Mouse (Mus musculus): Measurements from ENCODE around the gene Mnt. TPM values are rescaled to one million over a fixed set of nuclear protein-coding genes. Genes with fewer than 3 reads are reported as not detected.
A peak's percentile ranks its signal among the peaks of the same experiment; 100 is the strongest.

The Mnt gene
- polyA plus RNA-seq, 1 experiment from 2014 or later, result 5.7 TPM

DNA sequence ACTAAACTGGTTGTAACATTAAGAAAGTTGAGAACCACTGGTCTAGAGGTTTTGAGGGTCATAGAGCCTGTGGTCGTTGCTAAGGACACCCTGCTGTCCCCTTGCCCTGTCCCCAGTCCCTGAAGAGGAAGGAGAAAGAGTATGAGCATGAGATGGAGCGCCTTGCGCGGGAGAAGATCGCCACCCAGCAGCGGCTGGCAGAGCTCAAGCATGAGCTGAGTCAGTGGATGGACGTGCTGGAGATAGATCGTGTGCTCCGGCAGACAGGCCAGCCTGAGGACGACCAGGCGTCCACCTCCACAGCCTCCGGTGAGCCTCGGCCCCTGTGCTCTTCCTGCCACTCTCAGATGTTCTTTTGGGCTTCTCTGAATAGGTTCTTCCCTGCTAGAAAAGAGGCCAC, 11.3 kb downstream of the Mnt start:
- 87% methylated on average over 13 of the region's 13 CpGs for WGBS
- peaks cover 33% of the 10 kb centered on the region for H3K4me1 ChIP-seq
- H3K27ac ChIP-seq, result no peak overlapping the region
- no peak for DNase-seq (ENCODE audit: low spot score)
- peaks cover 65% of the 10 kb centered on the region for H3K36me3 ChIP-seq
- H3K4me3 ChIP-seq, result no peak overlapping the region
- no peaks in the 10 kb centered on the region for H3K27me3 ChIP-seq (ENCODE audit: low read depth, poor library complexity, severe bottlenecking)
- no peaks in the 10 kb centered on the region for H3K9me3 ChIP-seq (replicated peaks)

DNA sequence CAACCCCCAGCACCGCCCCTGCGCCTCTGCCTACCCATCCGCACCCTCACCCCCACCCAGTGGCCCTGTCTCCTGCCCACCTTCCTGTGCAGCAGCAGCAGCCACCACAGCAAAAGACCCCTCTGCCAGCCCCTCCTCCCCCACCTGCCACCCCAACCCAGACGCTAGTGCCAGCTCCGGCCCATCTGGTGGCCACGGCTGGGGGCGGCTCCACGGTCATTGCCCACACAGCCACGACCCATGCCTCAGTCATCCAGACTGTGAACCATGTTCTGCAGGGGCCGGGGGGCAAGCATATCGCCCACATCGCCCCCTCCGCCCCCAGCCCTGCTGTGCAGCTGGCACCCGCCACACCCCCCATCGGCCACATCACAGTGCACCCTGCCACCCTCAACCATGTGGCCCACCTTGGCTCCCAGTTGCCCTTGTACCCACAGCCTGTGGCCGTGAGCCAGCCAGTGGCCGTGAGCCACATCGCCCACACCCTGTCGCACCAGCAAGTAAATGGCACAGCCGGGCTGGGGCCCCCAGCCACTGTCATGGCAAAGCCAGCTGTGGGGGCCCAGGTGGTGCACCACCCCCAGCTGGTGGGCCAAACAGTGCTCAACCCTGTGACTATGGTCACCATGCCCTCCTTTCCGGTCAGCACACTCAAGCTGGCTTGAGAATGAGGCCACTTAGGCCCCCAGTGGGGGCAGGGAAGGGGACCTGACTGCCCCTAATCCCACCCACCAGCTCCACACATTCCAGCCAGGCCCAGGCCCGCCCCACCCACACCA, 12.1 kb downstream of the Mnt start:
- WGBS, result 90% methylated on average over 22 of the region's 22 CpGs
- DNase-seq (ENCODE audit: low spot score), result no peak
- Histone ChIP-seq H3K9me3 (replicated peaks) (no peaks in the 10 kb centered on the region), H3K36me3 (peaks cover 64% of the 10 kb centered on the region), H3K27me3 (ENCODE audit: low read depth, poor library complexity, severe bottlenecking) (no peaks in the 10 kb centered on the region), H3K4me1 (peaks cover 28% of the 10 kb centered on the region), H3K4me3 (no peak overlapping the region), H3K27ac (peak overlapping the region; percentile 62)

DNA sequence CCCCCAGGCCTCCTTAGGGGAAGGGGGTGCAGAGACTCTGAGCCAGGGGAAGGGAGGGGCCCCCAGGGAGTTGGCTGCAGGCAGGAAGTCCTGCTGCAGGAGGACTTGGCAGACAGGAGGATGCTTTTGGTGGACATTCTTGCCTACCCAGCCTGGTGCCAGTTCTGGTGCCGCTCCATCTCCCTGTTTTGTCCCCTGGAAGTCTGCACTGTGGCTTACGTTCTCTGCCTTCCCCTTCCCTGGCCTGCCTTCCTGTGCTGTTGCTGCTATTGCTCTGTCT, 12.7 kb downstream of the Mnt start:
- Histone ChIP-seq H3K9me3 (replicated peaks) (no peaks in the 10 kb centered on the region), H3K27ac (peak overlapping the region; percentile 62), H3K27me3 (ENCODE audit: low read depth, poor library complexity, severe bottlenecking) (no peaks in the 10 kb centered on the region), H3K4me1 (peaks cover 31% of the 10 kb centered on the region), H3K36me3 (peaks cover 64% of the 10 kb centered on the region), H3K4me3 (no peak overlapping the region)
- WGBS, result 81% methylated on average over 2 of the region's 2 CpGs
- DNase-seq (ENCODE audit: low spot score), result no peak

DNA sequence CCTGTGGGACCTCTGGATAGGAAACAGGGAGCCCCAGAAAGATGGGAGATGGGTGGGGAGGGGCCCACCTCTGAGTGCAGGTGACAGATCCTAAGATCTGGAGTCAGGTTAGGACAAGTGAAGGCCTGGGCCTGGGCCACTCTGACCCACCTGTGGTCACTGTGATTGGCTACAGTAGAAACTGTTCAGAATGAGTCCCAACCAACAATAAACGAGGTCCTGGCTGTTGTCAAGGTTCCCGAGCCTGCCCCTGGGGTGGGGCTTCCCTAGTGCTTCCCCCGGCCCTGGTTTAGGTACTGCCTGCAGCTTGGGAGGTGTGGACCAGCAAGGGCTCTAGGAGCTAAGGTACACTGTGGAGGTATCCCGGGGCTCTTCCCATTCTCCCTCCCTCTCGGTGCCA, 13.0 kb downstream of the Mnt start:
- no peak for DNase-seq (ENCODE audit: low spot score)

DNA sequence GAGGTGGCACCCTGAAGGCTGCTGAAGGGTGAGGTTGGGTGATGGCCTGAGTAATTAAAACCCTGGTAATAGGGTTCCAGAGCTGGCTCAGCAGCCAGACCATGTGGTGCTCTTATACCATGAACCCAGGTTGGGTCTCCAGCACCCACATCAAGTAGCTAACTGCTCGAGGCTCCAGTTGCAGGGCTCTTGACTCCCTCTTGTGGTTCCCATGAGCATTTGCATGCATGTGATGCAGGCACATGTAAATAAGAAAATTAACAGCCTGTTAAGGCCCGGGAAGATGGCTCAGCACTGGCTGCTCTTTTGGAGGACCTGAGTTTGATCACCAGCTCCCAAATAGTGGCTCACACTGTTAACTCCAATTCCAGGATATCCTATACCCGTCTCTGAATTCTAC, 15.1 kb downstream of the Mnt start:
- H3K27ac ChIP-seq, result no peak overlapping the region
- H3K4me1 ChIP-seq, result peaks cover 30% of the 10 kb centered on the region
- no peak overlapping the region for H3K4me3 ChIP-seq
- WGBS, result 68% methylated on average over 3 of the region's 3 CpGs
- no peak for DNase-seq (ENCODE audit: low spot score)
- H3K9me3 ChIP-seq (replicated peaks), result no peaks in the 10 kb centered on the region
- no peaks in the 10 kb centered on the region for H3K27me3 ChIP-seq (ENCODE audit: low read depth, poor library complexity, severe bottlenecking)
- H3K36me3 ChIP-seq, result peaks cover 51% of the 10 kb centered on the region

More for the DNA sequence above, 13.0 kb downstream of the Mnt start:
- Histone ChIP-seq H3K4me1 (peaks cover 31% of the 10 kb centered on the region), H3K36me3 (peaks cover 64% of the 10 kb centered on the region), H3K4me3 (no peak overlapping the region), H3K9me3 (replicated peaks) (no peaks in the 10 kb centered on the region), H3K27me3 (ENCODE audit: low read depth, poor library complexity, severe bottlenecking) (no peaks in the 10 kb centered on the region), H3K27ac (peak overlapping the region; percentile 62; the same call in 1 of the 2 replicates)
- WGBS, result 60% methylated on average over 5 of the region's 5 CpGs

DNA sequence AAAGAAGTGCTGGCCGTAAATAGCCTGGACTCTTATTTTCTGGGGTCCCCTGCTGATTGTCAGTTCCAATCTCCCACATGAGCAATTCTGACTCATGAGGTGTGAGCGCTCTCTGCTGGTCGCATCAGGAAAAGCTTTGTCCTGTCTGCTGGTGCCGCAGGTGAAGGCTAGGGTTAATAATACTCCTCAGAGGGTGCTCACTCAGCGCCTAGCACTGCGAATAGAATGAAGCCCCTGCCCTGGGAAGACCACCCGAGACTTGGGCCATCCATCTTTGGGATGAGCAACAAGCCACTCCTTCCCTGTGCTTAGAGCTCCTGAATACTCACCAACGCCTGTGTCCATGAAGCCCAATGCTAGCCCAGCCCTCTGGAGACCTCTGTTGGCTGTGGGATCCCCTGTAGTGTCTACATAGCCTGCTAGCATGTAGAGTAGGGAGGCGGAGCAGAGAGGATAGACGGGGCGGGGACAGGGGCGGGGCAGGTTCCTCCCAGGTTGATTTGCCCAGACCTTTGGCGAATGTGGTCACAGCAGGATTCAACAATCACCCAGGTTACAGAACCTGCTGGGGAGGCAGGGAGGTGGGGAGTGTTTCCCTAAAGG, 17.3 kb downstream of the Mnt start:
- 2% methylated on average over 13 of the region's 13 CpGs for whole genome bisulfite sequencing
- H3K36me3 ChIP-seq, result peaks cover 30% of the 10 kb centered on the region
- no peak overlapping the region for H3K4me3 ChIP-seq
- no peak overlapping the region for H3K27ac ChIP-seq
- peak; percentile 75 for DNase-seq (ENCODE audit: low spot score)
- H3K27me3 ChIP-seq (ENCODE audit: low read depth, poor library complexity, severe bottlenecking), result no peaks in the 10 kb centered on the region
- peaks cover 26% of the 10 kb centered on the region for H3K4me1 ChIP-seq
- no peaks in the 10 kb centered on the region for H3K9me3 ChIP-seq (replicated peaks)

DNA sequence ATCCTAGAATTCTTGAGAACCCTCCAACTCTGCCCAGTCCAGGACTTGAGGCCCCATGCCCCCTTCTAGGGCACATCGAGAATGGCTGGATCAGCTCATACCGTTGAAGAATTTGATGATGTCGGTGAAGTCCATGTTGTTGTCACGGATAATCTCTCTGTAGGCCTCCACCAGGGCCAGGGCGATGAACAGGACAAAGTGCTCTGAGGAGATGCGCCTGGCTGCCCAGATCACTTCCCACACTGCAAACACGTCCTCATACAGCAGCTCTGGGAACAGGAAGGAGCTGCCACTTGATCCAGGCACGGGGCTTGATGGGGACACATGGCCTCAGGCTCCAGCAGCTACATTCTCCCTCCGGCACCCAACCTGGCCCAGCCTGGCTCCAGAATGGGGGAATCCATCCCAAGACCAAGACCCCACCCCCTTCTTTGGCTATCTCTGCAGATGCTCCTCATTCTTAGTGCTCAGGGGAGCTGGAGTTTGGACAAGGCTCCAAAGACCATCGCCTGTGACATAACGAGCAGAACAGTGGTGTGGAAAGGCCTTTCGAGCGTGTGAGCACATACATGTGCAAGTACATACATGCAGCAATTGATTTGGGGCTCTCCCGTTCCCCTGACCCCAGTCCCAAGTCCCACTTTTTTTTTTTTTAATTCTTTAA, 20.4 kb downstream of the Mnt start:
- Histone ChIP-seq H3K27me3 (ENCODE audit: low read depth, poor library complexity, severe bottlenecking) (no peaks in the 10 kb centered on the region), H3K9me3 (replicated peaks) (no peaks in the 10 kb centered on the region), H3K27ac (no peak overlapping the region), H3K36me3 (no peaks in the 10 kb centered on the region), H3K4me1 (peaks cover 21% of the 10 kb centered on the region), H3K4me3 (no peak overlapping the region)
- WGBS, result 83% methylated on average over 14 of the region's 14 CpGs
- no peak for DNase-seq (ENCODE audit: low spot score)

DNA sequence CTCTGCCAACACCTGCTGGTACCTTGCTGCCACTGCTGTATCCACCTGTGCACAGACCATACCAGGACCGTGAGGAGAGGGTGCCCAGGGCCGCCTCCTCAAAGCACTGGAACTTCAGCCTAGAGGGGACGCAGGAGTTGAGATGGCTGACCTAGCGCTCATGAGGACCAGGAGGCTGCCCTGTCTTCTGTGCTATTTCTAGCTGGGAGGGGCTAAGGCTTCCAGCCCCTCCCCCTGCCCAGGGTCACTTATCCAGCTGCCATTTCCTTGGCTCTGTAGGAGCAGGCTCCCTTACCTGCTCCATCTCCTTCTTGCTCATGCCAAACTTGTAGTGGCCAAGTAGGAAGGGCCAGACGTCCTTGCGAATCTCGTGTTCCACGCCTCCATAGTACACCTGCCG, 27.0 kb downstream of the Mnt start:
- no peak for DNase-seq (ENCODE audit: low spot score)
- H3K9me3 ChIP-seq (replicated peaks), result no peaks in the 10 kb centered on the region
- H3K36me3 ChIP-seq, result no peaks in the 10 kb centered on the region
- H3K4me3 ChIP-seq, result no peak overlapping the region
- peaks cover 5% of the 10 kb centered on the region for H3K4me1 ChIP-seq
- H3K27me3 ChIP-seq (ENCODE audit: low read depth, poor library complexity, severe bottlenecking), result no peaks in the 10 kb centered on the region
- H3K27ac ChIP-seq, result no peak overlapping the region
- 84% methylated on average over 9 of the region's 9 CpGs for WGBS

DNA sequence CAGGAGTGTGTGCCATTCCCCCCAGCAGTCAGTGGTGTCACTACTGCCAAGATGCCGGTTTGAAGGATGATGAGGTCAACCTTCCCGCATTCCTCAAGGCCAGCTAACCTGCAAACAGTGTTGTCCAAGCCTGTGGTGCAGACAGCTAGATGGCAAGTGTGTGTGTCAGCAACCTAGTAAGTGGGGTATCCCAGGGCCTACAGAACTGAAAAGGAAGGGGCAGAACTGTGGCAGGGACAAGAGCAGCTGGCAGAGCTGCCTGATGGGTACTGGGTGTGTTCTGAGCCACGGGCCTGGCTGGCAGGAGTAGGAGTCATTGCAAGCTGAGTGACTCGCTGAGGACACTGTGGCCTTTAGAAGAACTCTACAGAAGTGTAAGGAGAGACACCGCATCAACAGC, 31.4 kb downstream of the Mnt start:
- WGBS, result 81% methylated on average over 5 of the region's 5 CpGs
- Histone ChIP-seq H3K4me3 (no peak overlapping the region), H3K27ac (no peak overlapping the region), H3K9me3 (replicated peaks) (no peaks in the 10 kb centered on the region), H3K4me1 (peaks cover 7% of the 10 kb centered on the region), H3K36me3 (peaks cover 5% of the 10 kb centered on the region; the same call in 1 of the 2 replicates), H3K27me3 (ENCODE audit: low read depth, poor library complexity, severe bottlenecking) (no peaks in the 10 kb centered on the region)
- DNase-seq (ENCODE audit: low spot score), result no peak

DNA sequence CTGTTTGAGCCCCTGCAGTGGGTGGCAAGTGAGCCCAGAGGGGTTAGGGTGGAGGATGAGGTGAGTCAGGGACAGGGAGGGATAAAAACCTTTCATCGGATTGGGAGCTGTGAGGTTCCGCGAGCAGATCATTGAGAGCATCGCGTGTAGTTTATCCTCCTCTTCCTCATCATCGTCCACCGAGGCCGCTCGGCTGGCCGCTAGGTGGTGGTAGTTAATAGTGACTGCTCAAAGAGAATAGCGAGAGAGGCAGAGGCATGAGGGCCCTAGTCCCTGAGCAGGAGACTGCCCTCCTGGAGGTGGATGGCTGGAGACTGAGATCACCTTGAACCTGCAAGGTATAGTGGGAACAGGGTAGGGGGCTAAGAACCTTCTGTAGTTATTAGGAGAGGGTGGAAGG, 32.8 kb downstream of the Mnt start:
- H3K4me1 ChIP-seq, result peaks cover 7% of the 10 kb centered on the region
- DNase-seq (ENCODE audit: low spot score), result peak; percentile 50
- H3K36me3 ChIP-seq, result peaks cover 5% of the 10 kb centered on the region; the same call in 1 of the 2 replicates
- H3K27ac ChIP-seq, result no peak overlapping the region
- 22% methylated on average over 11 of the region's 11 CpGs for WGBS
- no peaks in the 10 kb centered on the region for H3K9me3 ChIP-seq (replicated peaks)
- H3K27me3 ChIP-seq (ENCODE audit: low read depth, poor library complexity, severe bottlenecking), result no peaks in the 10 kb centered on the region
- no peak overlapping the region for H3K4me3 ChIP-seq

DNA sequence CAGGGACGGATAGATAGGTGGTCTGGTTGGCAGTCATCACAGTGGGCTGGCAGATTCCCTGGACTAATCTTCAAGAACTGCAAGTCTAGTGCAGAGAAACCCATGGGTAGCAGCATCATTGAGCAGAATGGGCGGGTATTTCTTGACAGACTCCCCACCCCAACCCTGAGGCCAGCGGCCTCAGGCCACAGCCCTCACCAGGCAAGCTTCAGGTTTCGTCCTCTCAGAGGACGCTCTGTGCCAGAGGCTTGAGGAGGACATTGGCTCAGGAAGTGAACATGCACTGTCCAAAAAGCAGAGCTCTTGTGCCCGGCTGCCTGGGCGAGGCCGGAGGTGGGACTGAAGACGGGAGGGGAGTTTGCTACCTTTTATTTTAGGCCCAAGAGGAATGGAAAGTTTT, 33.7 kb downstream of the Mnt start:
- Histone ChIP-seq H3K9me3 (replicated peaks) (no peaks in the 10 kb centered on the region), H3K27me3 (ENCODE audit: low read depth, poor library complexity, severe bottlenecking) (no peaks in the 10 kb centered on the region), H3K27ac (no peak overlapping the region), H3K4me1 (peaks cover 7% of the 10 kb centered on the region), H3K36me3 (peaks cover 5% of the 10 kb centered on the region; the same call in 1 of the 2 replicates), H3K4me3 (no peak overlapping the region)
- DNase-seq (ENCODE audit: low spot score), result no peak
- WGBS, result 86% methylated on average over 9 of the region's 9 CpGs

DNA sequence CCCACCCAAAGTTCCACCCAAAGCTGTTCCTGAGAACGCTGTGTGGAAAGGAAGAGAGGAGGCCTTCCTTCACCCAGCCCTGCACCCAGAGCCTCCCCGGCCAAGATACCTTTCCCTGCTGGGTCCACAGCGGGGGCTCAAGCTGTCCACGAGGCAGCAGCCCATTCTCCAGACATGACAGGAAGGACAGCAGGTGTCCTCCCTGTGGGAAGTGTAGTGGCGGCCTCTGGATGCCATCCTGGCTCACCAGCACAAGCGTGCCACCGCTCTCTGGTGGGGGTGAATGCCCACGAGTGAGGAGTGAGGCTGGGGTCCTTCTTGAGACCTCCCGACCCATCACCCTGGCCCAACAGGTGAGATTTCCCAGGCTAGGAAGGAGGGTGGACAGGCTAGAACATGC, 34.5 kb downstream of the Mnt start:
- H3K4me3 ChIP-seq, result no peak overlapping the region
- peaks cover 5% of the 10 kb centered on the region; the same call in 1 of the 2 replicates for H3K36me3 ChIP-seq
- H3K27ac ChIP-seq, result no peak overlapping the region
- no peaks in the 10 kb centered on the region for H3K27me3 ChIP-seq (ENCODE audit: low read depth, poor library complexity, severe bottlenecking)
- peaks cover 7% of the 10 kb centered on the region for H3K4me1 ChIP-seq
- no peak for DNase-seq (ENCODE audit: low spot score)
- WGBS, result 87% methylated on average over 9 of the region's 9 CpGs
- no peaks in the 10 kb centered on the region for H3K9me3 ChIP-seq (replicated peaks)

DNA sequence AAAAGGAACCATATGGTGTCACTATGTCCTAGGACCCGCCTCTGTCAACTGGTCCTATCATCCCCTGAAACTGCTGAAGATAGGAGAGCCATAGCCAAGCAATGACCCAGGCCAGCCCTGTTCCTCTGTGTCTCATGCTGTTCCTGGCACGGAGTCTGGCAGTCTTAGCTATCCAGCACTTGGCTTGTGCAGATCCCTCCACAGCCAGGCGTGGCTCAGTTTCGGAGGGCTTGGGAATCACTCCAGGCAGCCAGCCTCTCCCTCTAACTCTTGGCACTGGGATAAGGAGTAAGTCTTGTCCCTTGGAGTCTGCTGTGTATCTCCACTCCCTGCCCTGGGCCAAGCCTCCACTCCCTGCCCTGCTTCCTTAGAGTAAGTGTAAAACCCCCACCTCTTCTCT, 35.9 kb downstream of the Mnt start:
- H3K36me3 ChIP-seq, result peaks cover 5% of the 10 kb centered on the region; the same call in 1 of the 2 replicates
- H3K4me1 ChIP-seq, result peaks cover 8% of the 10 kb centered on the region
- 86% methylated on average over 4 of the region's 4 CpGs for WGBS
- no peak for DNase-seq (ENCODE audit: low spot score)
- no peak overlapping the region for H3K4me3 ChIP-seq
- H3K9me3 ChIP-seq (replicated peaks), result no peaks in the 10 kb centered on the region
- H3K27ac ChIP-seq, result no peak overlapping the region
- no peaks in the 10 kb centered on the region for H3K27me3 ChIP-seq (ENCODE audit: low read depth, poor library complexity, severe bottlenecking)
